Mouse (Mus musculus) olfactory bulb, adult 2 months (tissue): Measurements from ENCODE around the gene 4430402I18Rik.

ENCODE experiments used
- CTCF ChIP-seq: fragments of 200-500 bp; IDR thresholded peaks from 2 replicates; pipeline ENCODE4 v1.5.1; 2012; ENCODE audit warnings: low read depth, mild to moderate bottlenecking, low read length, moderate library complexity; ENCODE audit not compliant: insufficient read depth
- POLR2A ChIP-seq: fragments of 200-500 bp; IDR thresholded peaks from 2 replicates; pipeline ENCODE4 v1.6.1; 2012; ENCODE audit warnings: mild to moderate bottlenecking, low read depth, low read length, moderate library complexity; ENCODE audit not compliant: insufficient read depth

DNA sequence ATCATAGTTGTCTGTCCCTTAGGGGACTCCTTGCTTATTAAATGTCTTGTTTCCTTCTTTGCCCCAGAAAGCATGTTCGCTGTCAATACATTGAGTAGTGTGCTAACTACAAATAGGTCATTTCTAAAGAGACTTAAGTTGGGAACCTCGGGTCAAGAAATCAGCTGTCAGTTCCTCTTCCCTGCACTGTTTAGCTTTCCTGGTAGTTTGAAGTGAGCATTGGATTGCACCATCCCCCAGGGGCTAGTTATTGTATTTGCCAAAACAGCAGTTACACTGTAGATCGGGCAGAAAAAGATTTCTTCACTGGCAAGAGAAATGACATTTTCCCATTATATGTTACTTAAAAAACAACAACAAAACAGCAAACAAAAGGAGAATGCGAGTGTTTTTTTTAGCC is 578 bp upstream of the 4430402I18Rik start:
- TF ChIP-seq CTCF, result no peak
- no peak for TF ChIP-seq POLR2A
